19 mouse cellular contexts compared by ENCODE assay signal in genomic region chr2:22874628-22875027, GRCm38 (mm10). TPM values are rescaled to one million over a fixed set of nuclear protein-coding genes. Genes with fewer than 3 reads are reported as not detected.
DNase-seq lines count a peak whose midpoint lies in the region; TF ChIP-seq lines count a peak whose summit lies in the region.
"Had no signal": no experiment of that assay in that cellular context is flagged by ENCODE, and none has a peak within 500 bp of the region (broad histone marks: within the 10 kb centered on the region; RNA-seq: fewer than 3 reads in every experiment).

No protein-coding gene starts in this region.

- H3K4me3 ChIP-seq in thymus, adult 2 months (ENCODE audit: control insufficient read depth, insufficient read depth, low read length): no peak overlapping the region
- H3K4me3 ChIP-seq: forebrain, embryonic 13.5 days; hindbrain, embryonic 10.5 days; layer of hippocampus, adult 2 months; midbrain, embryonic 13.5 days; neural tube, embryonic 13.5 days had no signal

- TF ChIP-seq POLR2A in thymus, adult 2 months (IDR thresholded peaks at IDR 0.05; ENCODE audit: control insufficient read depth, extremely low read depth, insufficient read depth, low read length, poor library complexity): no peak

- no peak for TF ChIP-seq CTCF in thymus, adult 2 months (IDR thresholded peaks at IDR 0.05; ENCODE audit: borderline replicate concordance, control insufficient read depth, extremely low read depth, insufficient read depth, low read length, poor library complexity)

- peak; percentile 4 for DNase-seq in thymus, adult 2 months
- no peak for DNase-seq in thymus, adult 18-20 months
- DNase-seq in kidney, adult 18-20 months: peak; percentile 56
- peak; percentile 72 for DNase-seq in kidney, postnatal 10 days
- DNase-seq in embryo, embryonic 9.5 days (ENCODE audit: extremely low spot score): no peak
- DNase-seq in layer of hippocampus, adult 11-12 months (ENCODE audit: low spot score): no peak
- no peak for DNase-seq in right cerebral cortex, postnatal 36 days (ENCODE audit: low spot score in 2 of 2)
- DNase-seq: adrenal gland, postnatal 36 days; B cell, adult 2 months; cerebellum, adult 11-12 months; gastrocnemius, postnatal 10 days; liver; lung, postnatal 14 days had no signal

- H3K27me3 ChIP-seq in thymus, adult 2 months (ENCODE audit: control insufficient read depth, insufficient read depth, low read length): no peaks in the 10 kb centered on the region
- H3K27me3 ChIP-seq: forebrain, embryonic 13.5 days; midbrain, embryonic 13.5 days; neural tube, embryonic 13.5 days had no signal

- H3K4me1 ChIP-seq in thymus, adult 2 months (replicated peaks; ENCODE audit: control insufficient read depth, insufficient read depth, low read length): no peaks in the 10 kb centered on the region
- H3K4me1 ChIP-seq: forebrain, embryonic 13.5 days; hindbrain, embryonic 10.5 days; midbrain, embryonic 13.5 days; neural tube, embryonic 13.5 days had no signal

- 96% methylated on average over 10 of the region's 10 CpGs for WGBS in thymus, adult 2 months

- no peak overlapping the region for H3K27ac ChIP-seq in thymus, adult 2 months (ENCODE audit: control insufficient read depth, insufficient read depth, low read length)
- H3K27ac ChIP-seq: forebrain, embryonic 13.5 days; hindbrain, embryonic 10.5 days; hindbrain, postnatal 0 days; layer of hippocampus, adult 2 months; midbrain, embryonic 13.5 days; neural tube, embryonic 13.5 days had no signal

- H3K36me3 ChIP-seq in thymus, adult 2 months (ENCODE audit: control insufficient read depth, insufficient read depth, low read length): peaks cover 52% of the 10 kb centered on the region
- H3K36me3 ChIP-seq: hindbrain, embryonic 10.5 days; midbrain, embryonic 13.5 days; neural tube, embryonic 13.5 days had no signal

RNA-seq across cellular contexts. Expression of gene Pdss1, which starts 20.7 kb away (rescaled TPM):
- polyA plus RNA-seq in thymus, adult 2 months (2012; rRNA removed): 6.4 and 7.1 TPM in 2 replicates

Comparison
In these comparisons a context has a peak if more than half of its experiments do, and no peak if none do; other contexts are left out.
1. DNase-seq: peak in thymus, adult 2 months (single experiment), kidney, adult 18-20 months (single experiment) and kidney, postnatal 10 days (single experiment); none in thymus, adult 18-20 months (0 of 2), embryo, embryonic 9.5 days (single experiment), layer of hippocampus, adult 11-12 months (single experiment) and right cerebral cortex, postnatal 36 days (0 of 2).